Mouse (Mus musculus) forebrain, embryonic 10.5 days (tissue): ENCODE results near the gene Dusp10. TPM values are rescaled to one million over a fixed set of nuclear protein-coding genes. Genes with fewer than 3 reads are reported as not detected.

Experiments used
- DNase-seq: peaks from one replicate; pipeline ENCODE4 v3.0.0-alpha.2; 2017; ENCODE audit warnings: low spot score; ENCODE audit errors: extremely low spot score
- H3K27ac ChIP-seq: fragments of 300-500 bp; sonication (generic); 2 replicates; pipeline ENCODE4 v1.5.1; 2016; ENCODE audit warnings: mild to moderate bottlenecking
- H3K27me3 ChIP-seq: fragments of 300-500 bp; sonication (generic); 2 replicates; pipeline ENCODE4 v1.6.1; 2016; ENCODE audit warnings: mild to moderate bottlenecking; ENCODE audit not compliant: poor library complexity, severe bottlenecking
- H3K36me3 ChIP-seq: fragments of 300-500 bp; sonication (generic); replicated peaks from 2 replicates; pipeline ENCODE4 v1.6.1; 2016; ENCODE audit warnings: mild to moderate bottlenecking, moderate library complexity
- H3K4me1 ChIP-seq: fragments of 300-500 bp; sonication (generic); 2 replicates; pipeline ENCODE4 v1.6.1; 2016
- H3K4me3 ChIP-seq: fragments of 300-500 bp; sonication (generic); 2 replicates; pipeline ENCODE4 v1.5.1; 2016; ENCODE audit warnings: mild to moderate bottlenecking, moderate library complexity
- H3K9me3 ChIP-seq: fragments of 300-500 bp; sonication (generic); 2 replicates; pipeline ENCODE4 v1.6.1; 2016; ENCODE audit warnings: mild to moderate bottlenecking, moderate library complexity
- WGBS: fragments of 180-500 bp; shearing (Covaris S2); methylation state at CpG from one replicate; pipeline ENCODE4 v1.1.7; 2016; 5-methylcytosine and 5-hydroxymethylcytosine counted together
- polyA plus RNA-seq: library from polyadenylated mRNA; unstranded; fragments of >200 nt; fragmentation: Nextera tagmentation; extraction: Ambion mirVana; gene quantifications from 2 replicates; pipeline ENCODE4 v1.2.1, GENCODE M21; 2016

The Dusp10 gene
- polyA plus RNA-seq, 1 experiment from 2014 or later, result 6.3 TPM

- no peaks in the 10 kb centered on the region for H3K9me3 ChIP-seq
- no peaks in the 10 kb centered on the region for H3K36me3 ChIP-seq
- H3K27ac ChIP-seq, result no peak overlapping the region
- no peaks in the 10 kb centered on the region for H3K27me3 ChIP-seq
- 91% methylated on average over 5 of the region's 5 CpGs for WGBS
- no peaks in the 10 kb centered on the region for H3K4me1 ChIP-seq
- DNase-seq, result no peak
- no peak overlapping the region for H3K4me3 ChIP-seq
Observed at GRCm38 (mm10) chr1:184100414-184100813, 87.3 kb downstream of the Dusp10 start.

GRCm38 (mm10) chr1:184100927-184101749 lies 88.0 kb downstream of the Dusp10 start:
- Histone ChIP-seq H3K27ac (no peak overlapping the region), H3K9me3 (no peaks in the 10 kb centered on the region), H3K27me3 (no peaks in the 10 kb centered on the region), H3K4me1 (no peaks in the 10 kb centered on the region), H3K36me3 (no peaks in the 10 kb centered on the region), H3K4me3 (no peak overlapping the region)
- no peak for DNase-seq
- WGBS, result 93% methylated on average over 9 of the region's 9 CpGs

GRCm38 (mm10) chr1:184101750-184102046 lies 88.6 kb downstream of the Dusp10 start:
- no peak overlapping the region for H3K27ac ChIP-seq
- H3K4me1 ChIP-seq, result no peaks in the 10 kb centered on the region
- H3K36me3 ChIP-seq, result no peaks in the 10 kb centered on the region
- DNase-seq, result no peak
- WGBS, result 88% methylated on average over 4 of the region's 4 CpGs
- H3K9me3 ChIP-seq, result no peaks in the 10 kb centered on the region
- no peak overlapping the region for H3K4me3 ChIP-seq
- H3K27me3 ChIP-seq, result no peaks in the 10 kb centered on the region

GRCm38 (mm10) chr1:184106832-184107231 lies 93.7 kb downstream of the Dusp10 start:
- Histone ChIP-seq H3K27ac (no peak overlapping the region), H3K36me3 (no peaks in the 10 kb centered on the region), H3K9me3 (no peaks in the 10 kb centered on the region), H3K4me1 (no peaks in the 10 kb centered on the region), H3K4me3 (no peak overlapping the region), H3K27me3 (no peaks in the 10 kb centered on the region)
- WGBS, result 61% methylated on average over 2 of the region's 2 CpGs
- no peak for DNase-seq

GRCm38 (mm10) chr1:184107448-184107847 lies 94.3 kb downstream of the Dusp10 start:
- Histone ChIP-seq H3K9me3 (no peaks in the 10 kb centered on the region), H3K36me3 (no peaks in the 10 kb centered on the region), H3K4me3 (no peak overlapping the region), H3K27me3 (no peaks in the 10 kb centered on the region), H3K4me1 (no peaks in the 10 kb centered on the region), H3K27ac (no peak overlapping the region)
- DNase-seq, result no peak
- WGBS, result 91% methylated on average over 4 of the region's 4 CpGs

- H3K4me3 ChIP-seq, result no peak overlapping the region
- H3K9me3 ChIP-seq, result no peaks in the 10 kb centered on the region
- H3K4me1 ChIP-seq, result no peaks in the 10 kb centered on the region
- H3K27me3 ChIP-seq, result no peaks in the 10 kb centered on the region
- WGBS, result 82% methylated on average over 1 of the region's 1 CpGs
- no peaks in the 10 kb centered on the region for H3K36me3 ChIP-seq
- no peak for DNase-seq
- H3K27ac ChIP-seq, result no peak overlapping the region
Observed at GRCm38 (mm10) chr1:184108254-184108653, 95.2 kb downstream of the Dusp10 start.

- H3K27ac ChIP-seq, result no peak overlapping the region
Observed at GRCm38 (mm10) chr1:184117586-184117985, 104.5 kb downstream of the Dusp10 start.

GRCm38 (mm10) chr1:184117991-184118390 lies 104.9 kb downstream of the Dusp10 start:
- no peak overlapping the region for H3K4me3 ChIP-seq
- 89% methylated on average over 2 of the region's 2 CpGs for WGBS
- no peaks in the 10 kb centered on the region for H3K36me3 ChIP-seq
- no peak for DNase-seq
- H3K9me3 ChIP-seq, result no peaks in the 10 kb centered on the region
- no peak overlapping the region for H3K27ac ChIP-seq
- no peaks in the 10 kb centered on the region for H3K27me3 ChIP-seq
- no peaks in the 10 kb centered on the region for H3K4me1 ChIP-seq

More at GRCm38 (mm10) chr1:184117586-184117985, 104.5 kb downstream of the Dusp10 start:
- 91% methylated on average over 7 of the region's 7 CpGs for WGBS
- Histone ChIP-seq H3K4me3 (no peak overlapping the region), H3K27me3 (no peaks in the 10 kb centered on the region), H3K9me3 (no peaks in the 10 kb centered on the region), H3K36me3 (no peaks in the 10 kb centered on the region), H3K4me1 (no peaks in the 10 kb centered on the region)
- DNase-seq, result no peak

- DNase-seq, result no peak
- no peak overlapping the region for H3K27ac ChIP-seq
- 89% methylated on average over 1 of the region's 1 CpGs for WGBS
- H3K36me3 ChIP-seq, result no peaks in the 10 kb centered on the region
- H3K4me3 ChIP-seq, result no peak overlapping the region
- no peaks in the 10 kb centered on the region for H3K9me3 ChIP-seq
- no peaks in the 10 kb centered on the region for H3K4me1 ChIP-seq
- H3K27me3 ChIP-seq, result no peaks in the 10 kb centered on the region
Observed at GRCm38 (mm10) chr1:184118586-184118985, 105.5 kb downstream of the Dusp10 start.

Other genes starting within 250 kb of the Dusp10 start
- 1.0 TPM in 2 replicates for gene 1700056E22Rik, start 21.0 kb downstream of the Dusp10 start, polyA plus RNA-seq